Mouse (Mus musculus) limb, embryonic 15.5 days (tissue): ENCODE results near the gene Porcn. TPM values are rescaled to one million over a fixed set of nuclear protein-coding genes. Genes with fewer than 3 reads are reported as not detected.
A peak's percentile ranks its signal among the peaks of the same experiment; 100 is the strongest.

Experiments used
- ATAC-seq: fragments of 200-750 bp; cut with Nextera tagmentation; 2 replicates; pipeline ENCODE4 v1.8.0; 2017; ENCODE audit warnings: low read depth, moderate TSS enrichment; ENCODE audit not compliant: insufficient number of reproducible peaks, low FRiP score, low TSS enrichment
- H3K27ac ChIP-seq: fragments of 300-500 bp; sonication (generic); 2 replicates; pipeline ENCODE4 v1.5.1; 2015; ENCODE audit warnings: moderate library complexity, mild to moderate bottlenecking, inconsistent platforms
- H3K27me3 ChIP-seq: fragments of 300-500 bp; sonication (generic); 2 replicates; pipeline ENCODE4 v1.6.1; 2015; ENCODE audit warnings: inconsistent platforms
- H3K36me3 ChIP-seq: fragments of 300-500 bp; sonication (generic); 2 replicates; pipeline ENCODE4 v1.6.1; 2015; ENCODE audit warnings: inconsistent platforms
- H3K4me1 ChIP-seq: fragments of 300-500 bp; sonication (generic); 2 replicates; pipeline ENCODE4 v1.6.1; 2015; ENCODE audit warnings: inconsistent platforms
- H3K4me2 ChIP-seq: fragments of 300-500 bp; sonication (generic); 2 replicates; pipeline ENCODE4 v1.6.1; 2015; ENCODE audit warnings: mild to moderate bottlenecking, inconsistent platforms
- H3K4me3 ChIP-seq: fragments of 300-500 bp; sonication (generic); 2 replicates; pipeline ENCODE4 v1.5.1; 2015; ENCODE audit warnings: mild to moderate bottlenecking, inconsistent platforms
- H3K9ac ChIP-seq: fragments of 300-500 bp; sonication (generic); 2 replicates; pipeline ENCODE4 v1.6.1; 2015; ENCODE audit warnings: inconsistent platforms
- H3K9me3 ChIP-seq: fragments of 300-500 bp; sonication (generic); 2 replicates; pipeline ENCODE4 v1.6.1; 2016; ENCODE audit warnings: inconsistent platforms
- WGBS: fragments of 180-500 bp; shearing (Covaris S2); methylation state at CpG from one replicate; pipeline ENCODE4 v1.1.7; 2015; 5-methylcytosine and 5-hydroxymethylcytosine counted together
- polyA plus RNA-seq: library from polyadenylated mRNA; unstranded; fragments of >200 nt; fragmentation: Nextera tagmentation; extraction: Ambion mirVana; gene quantifications from 2 replicates; pipeline ENCODE4 v1.2.1, GENCODE M21; 2015

Porcn gene
- polyA plus RNA-seq, 1 experiment from 2014 or later, result 8.8 TPM

DNA sequence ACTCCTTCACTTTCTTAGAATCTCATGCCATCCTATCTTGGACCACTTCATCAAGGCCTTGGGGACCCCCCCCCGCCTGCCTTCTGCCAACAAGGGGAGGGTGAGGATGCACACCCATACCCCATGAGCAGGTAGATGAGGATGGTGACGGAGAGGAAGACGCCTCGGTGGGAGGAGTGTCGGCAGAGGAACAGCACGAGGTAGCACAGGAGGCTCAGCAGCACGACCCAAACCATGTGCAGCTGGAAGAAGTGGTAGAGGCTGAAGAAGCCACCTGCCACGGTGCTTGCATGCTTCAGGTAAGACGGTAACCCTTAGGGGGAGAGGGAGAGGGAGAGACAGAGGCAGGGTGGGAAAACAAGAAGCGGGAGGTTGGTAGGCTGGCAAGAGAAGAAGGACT is 2.2 kb downstream of the Porcn start:
- Histone ChIP-seq H3K36me3 (no peaks in the 10 kb centered on the region; the same call in 1 of the 2 replicates), H3K27ac (no peak overlapping the region)

DNA sequence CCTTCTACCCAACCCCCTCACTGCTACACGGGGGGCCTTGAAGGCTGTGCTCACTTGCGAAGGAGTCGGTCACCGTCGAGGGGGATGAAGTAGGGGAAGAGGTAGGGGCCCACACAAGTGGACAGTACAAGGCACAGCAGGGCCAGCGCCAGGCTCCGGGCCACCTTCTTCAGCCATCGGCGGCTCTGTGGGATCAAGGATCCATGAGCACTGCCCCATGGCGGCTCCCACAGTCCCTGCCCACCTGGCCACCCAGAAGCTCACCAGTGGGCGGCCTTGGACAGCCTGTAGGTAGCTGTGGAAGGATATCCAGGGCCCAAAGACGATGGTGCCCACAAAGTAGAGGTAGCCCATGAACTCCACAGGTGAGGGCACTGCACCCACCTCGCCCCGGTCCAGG is 3.2 kb downstream of the Porcn start:
- Histone ChIP-seq H3K4me2 (no peak overlapping the region), H3K4me1 (peaks cover 4% of the 10 kb centered on the region; the same call in 1 of the 2 replicates), H3K27ac (no peak overlapping the region), H3K4me3 (no peak overlapping the region), H3K36me3 (no peaks in the 10 kb centered on the region; the same call in 1 of the 2 replicates), H3K9me3 (no peaks in the 10 kb centered on the region), H3K27me3 (no peaks in the 10 kb centered on the region), H3K9ac (no peak overlapping the region)
- 86% methylated on average over 14 of the region's 14 CpGs for WGBS
- ATAC-seq, result no peak

More for the DNA sequence above, 2.2 kb downstream of the Porcn start:
- 73% methylated on average over 10 of the region's 10 CpGs for WGBS
- no peak for ATAC-seq
- no peaks in the 10 kb centered on the region for H3K9me3 ChIP-seq
- H3K4me1 ChIP-seq, result peaks cover 4% of the 10 kb centered on the region; the same call in 1 of the 2 replicates
- H3K27me3 ChIP-seq, result no peaks in the 10 kb centered on the region
- no peak overlapping the region for H3K4me2 ChIP-seq
- no peak overlapping the region for H3K4me3 ChIP-seq
- H3K9ac ChIP-seq, result no peak overlapping the region

DNA sequence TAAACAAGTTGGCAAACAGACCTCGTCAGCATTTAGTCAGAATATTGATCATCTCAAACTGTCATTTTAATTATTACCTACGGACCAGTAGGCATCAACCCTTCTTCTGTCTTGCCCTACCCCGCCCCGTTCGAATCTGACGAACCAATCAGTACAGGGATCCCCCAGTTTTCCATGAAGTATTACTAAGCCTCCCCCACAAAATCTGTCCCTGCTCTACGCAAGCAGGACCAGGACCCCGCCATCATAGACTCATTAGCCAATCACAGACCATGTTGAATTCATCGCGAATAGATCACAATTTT is 13.0 kb downstream of the Porcn start, which contains the start of gene Ebp:
Gene Ebp, minus strand, starts transcription at position 94 of the 305 bp plus-strand sequence.
- Histone ChIP-seq H3K27ac (peak within 1 kb of the TSS; percentile 43), H3K4me1 (no peaks in the 10 kb centered on the region), H3K36me3 (no peaks in the 10 kb centered on the region), H3K9me3 (no peaks in the 10 kb centered on the region), H3K9ac (peak within 1 kb of the TSS; percentile 55), H3K27me3 (no peaks in the 10 kb centered on the region), H3K4me2 (peak within 1 kb of the TSS; percentile 54), H3K4me3 (peak within 1 kb of the TSS; percentile 55)
- 29% methylated on average over 10 of the region's 10 CpGs for WGBS
- ATAC-seq, result no peak

DNA sequence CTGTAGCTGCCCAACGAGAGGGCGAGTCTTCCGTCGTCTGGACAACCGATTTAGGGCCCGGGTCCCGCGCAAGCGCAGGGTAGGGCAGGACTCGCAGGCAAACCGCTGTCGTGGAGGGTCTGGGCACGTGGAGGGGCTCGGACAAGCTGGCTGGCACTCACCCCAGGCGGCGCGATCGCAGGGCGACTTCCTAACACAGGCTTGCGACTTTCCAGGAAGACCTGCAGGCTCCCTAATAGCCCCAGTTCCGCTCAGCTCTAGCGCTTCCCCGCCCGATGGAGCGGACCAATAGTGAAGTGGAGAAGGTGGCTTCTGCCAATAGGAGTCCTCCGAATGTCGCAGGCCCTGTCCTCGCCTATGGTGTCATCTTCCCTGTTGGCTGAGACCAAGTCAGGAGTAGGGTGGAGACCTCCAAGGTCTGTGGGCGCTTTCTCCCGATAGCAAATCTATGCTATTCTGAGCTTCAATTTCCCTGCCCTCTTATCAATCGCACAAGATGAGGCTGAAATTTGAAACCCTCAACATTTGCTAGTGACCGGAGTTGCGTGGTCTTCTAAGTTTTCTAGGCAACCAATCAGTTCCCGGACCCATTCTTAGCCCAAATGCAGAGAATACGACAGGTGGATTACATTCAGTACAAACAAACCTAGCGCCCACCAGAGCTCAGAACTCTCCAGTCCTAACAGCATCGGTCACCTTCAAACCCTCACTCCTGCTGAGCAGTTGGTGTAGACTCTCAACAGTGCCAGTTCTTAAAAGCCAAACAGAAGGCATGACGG is 13.5 kb downstream of the Porcn start:
- H3K9me3 ChIP-seq, result no peaks in the 10 kb centered on the region
- peak overlapping the region; percentile 54 for H3K4me2 ChIP-seq
- H3K9ac ChIP-seq, result peak overlapping the region; percentile 55
- H3K4me1 ChIP-seq, result no peaks in the 10 kb centered on the region
- H3K36me3 ChIP-seq, result no peaks in the 10 kb centered on the region
- H3K27ac ChIP-seq, result peak overlapping the region; percentile 43
- ATAC-seq, result peak; percentile 96
- H3K4me3 ChIP-seq, result peak overlapping the region; percentile 55
- WGBS, result 14% methylated on average over 38 of the region's 38 CpGs
- no peaks in the 10 kb centered on the region for H3K27me3 ChIP-seq

DNA sequence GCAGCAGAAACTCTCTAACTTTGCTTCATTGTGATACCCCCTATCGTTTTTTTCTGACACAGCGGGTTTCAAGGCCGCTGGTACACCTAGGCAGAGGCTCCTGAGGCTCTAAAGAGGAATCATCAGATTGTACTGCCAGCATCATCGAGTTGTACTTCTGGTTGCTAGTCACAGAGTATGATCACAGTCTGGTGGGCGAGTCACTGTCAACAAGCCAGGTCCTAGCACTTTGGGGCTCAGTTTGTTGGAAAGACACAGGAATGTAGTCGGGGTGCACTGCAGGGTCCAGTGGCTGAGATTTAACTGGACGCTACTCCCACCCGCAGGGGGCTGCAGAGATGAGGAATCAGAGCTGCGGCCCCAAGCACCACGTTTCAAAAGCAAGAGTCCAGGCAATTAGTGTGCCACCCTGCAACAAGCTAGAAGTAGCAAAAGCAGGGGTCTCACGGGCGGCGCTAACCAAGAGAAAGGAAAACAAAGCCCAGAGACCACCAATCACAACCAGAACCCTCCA is 14.1 kb downstream of the Porcn start:
- 13% methylated on average over 13 of the region's 13 CpGs for WGBS
- H3K4me3 ChIP-seq, result peak overlapping the region; percentile 55
- H3K9me3 ChIP-seq, result no peaks in the 10 kb centered on the region
- H3K4me2 ChIP-seq, result peak overlapping the region; percentile 54
- peak overlapping the region; percentile 43 for H3K27ac ChIP-seq
- peak overlapping the region; percentile 55 for H3K9ac ChIP-seq
- no peaks in the 10 kb centered on the region for H3K36me3 ChIP-seq
- no peaks in the 10 kb centered on the region for H3K27me3 ChIP-seq
- ATAC-seq, result no peak
- no peaks in the 10 kb centered on the region for H3K4me1 ChIP-seq

DNA sequence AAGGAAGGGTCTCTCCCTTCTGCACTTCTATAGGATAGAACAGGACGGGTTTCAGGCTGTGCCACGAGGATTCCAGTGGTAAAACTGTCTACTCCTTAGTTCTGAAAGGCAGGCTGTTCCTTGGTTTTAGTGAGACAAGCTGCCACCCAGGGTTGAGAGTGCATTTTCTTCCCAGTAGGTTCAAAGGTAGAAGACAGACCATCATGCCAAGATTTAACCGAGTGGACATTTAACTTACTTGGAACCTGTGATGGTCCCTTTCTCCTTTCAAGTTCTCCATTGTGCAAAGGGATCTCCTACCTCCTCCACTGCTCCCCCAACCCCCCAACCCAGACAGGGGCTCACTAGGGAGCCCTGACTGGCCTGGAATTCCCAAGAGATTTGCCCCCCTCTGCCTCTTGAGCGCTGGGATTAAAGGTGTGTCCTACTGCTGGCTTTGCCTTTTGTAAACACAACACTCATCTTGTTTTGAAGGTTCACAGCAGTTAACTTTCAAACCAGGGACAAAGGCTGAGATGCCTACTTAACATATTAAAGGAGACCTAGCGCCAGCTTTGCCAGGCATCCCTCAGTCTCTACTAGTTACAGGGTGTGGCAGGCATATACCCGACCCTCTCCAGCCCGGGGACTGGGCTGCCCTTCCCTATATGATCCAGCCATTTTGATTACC is 23.3 kb downstream of the Porcn start:
- Histone ChIP-seq H3K27ac (no peak overlapping the region), H3K9ac (no peak overlapping the region), H3K27me3 (no peaks in the 10 kb centered on the region), H3K4me2 (no peak overlapping the region), H3K36me3 (no peaks in the 10 kb centered on the region), H3K4me3 (no peak overlapping the region), H3K9me3 (no peaks in the 10 kb centered on the region), H3K4me1 (no peaks in the 10 kb centered on the region)
- WGBS, result 23% methylated on average over 7 of the region's 7 CpGs
- no peak for ATAC-seq

DNA sequence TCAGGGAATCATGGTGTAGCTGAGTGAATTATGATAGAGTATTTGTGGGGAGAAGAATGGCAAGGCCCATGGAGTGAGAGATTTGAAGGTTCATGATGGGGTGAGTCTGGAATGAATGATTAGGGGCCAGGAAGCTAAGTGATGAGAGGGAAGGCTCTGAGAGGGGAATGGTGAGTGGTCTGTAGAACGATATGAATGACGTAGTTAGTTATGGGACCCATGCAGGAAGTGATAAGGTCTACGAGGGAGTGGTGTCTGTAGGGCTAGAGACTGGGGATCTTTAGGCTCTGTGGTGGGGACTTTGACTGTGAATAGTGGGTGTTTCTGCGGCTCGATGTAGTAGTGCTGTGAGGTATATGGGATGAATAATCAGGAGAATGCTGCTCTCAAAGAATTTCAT is 26.7 kb downstream of the Porcn start:
- 86% methylated on average over 5 of the region's 5 CpGs for WGBS
- no peak for ATAC-seq
- no peaks in the 10 kb centered on the region for H3K36me3 ChIP-seq

DNA sequence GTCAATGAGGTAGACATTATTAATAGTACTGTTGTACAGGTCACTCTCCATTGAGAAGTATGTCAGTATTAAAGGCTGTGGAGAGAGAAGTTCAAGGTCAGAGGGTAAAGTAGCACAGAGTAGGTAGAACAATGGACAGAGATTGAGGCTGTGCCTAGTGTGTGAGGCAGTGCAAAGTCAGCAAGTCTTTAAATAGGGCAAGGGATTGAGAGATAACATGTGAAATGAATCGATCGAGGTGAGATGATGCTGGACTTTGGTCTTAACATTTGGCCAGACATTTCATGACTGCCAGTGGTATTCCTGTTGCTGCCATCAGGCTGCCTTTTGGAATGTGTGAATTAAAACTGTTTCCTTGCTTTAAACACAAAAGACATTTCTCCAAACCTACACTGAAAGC is 27.5 kb downstream of the Porcn start:
- WGBS, result 84% methylated on average over 2 of the region's 2 CpGs
- Histone ChIP-seq H3K36me3 (no peaks in the 10 kb centered on the region), H3K27me3 (no peaks in the 10 kb centered on the region), H3K4me3 (no peak overlapping the region), H3K4me2 (no peak overlapping the region), H3K4me1 (0 out of 2 replicates have a peak, but pooled peaks cover 3% of the 10 kb centered on the region), H3K9ac (no peak overlapping the region), H3K27ac (no peak overlapping the region), H3K9me3 (no peaks in the 10 kb centered on the region)
- no peak for ATAC-seq

More for the DNA sequence above, 26.7 kb downstream of the Porcn start:
- H3K9ac ChIP-seq, result no peak overlapping the region
- no peaks in the 10 kb centered on the region for H3K27me3 ChIP-seq
- H3K4me1 ChIP-seq, result 0 out of 2 replicates have a peak, but pooled peaks cover 3% of the 10 kb centered on the region
- H3K27ac ChIP-seq, result no peak overlapping the region
- H3K9me3 ChIP-seq, result no peaks in the 10 kb centered on the region
- no peak overlapping the region for H3K4me2 ChIP-seq
- no peak overlapping the region for H3K4me3 ChIP-seq

DNA sequence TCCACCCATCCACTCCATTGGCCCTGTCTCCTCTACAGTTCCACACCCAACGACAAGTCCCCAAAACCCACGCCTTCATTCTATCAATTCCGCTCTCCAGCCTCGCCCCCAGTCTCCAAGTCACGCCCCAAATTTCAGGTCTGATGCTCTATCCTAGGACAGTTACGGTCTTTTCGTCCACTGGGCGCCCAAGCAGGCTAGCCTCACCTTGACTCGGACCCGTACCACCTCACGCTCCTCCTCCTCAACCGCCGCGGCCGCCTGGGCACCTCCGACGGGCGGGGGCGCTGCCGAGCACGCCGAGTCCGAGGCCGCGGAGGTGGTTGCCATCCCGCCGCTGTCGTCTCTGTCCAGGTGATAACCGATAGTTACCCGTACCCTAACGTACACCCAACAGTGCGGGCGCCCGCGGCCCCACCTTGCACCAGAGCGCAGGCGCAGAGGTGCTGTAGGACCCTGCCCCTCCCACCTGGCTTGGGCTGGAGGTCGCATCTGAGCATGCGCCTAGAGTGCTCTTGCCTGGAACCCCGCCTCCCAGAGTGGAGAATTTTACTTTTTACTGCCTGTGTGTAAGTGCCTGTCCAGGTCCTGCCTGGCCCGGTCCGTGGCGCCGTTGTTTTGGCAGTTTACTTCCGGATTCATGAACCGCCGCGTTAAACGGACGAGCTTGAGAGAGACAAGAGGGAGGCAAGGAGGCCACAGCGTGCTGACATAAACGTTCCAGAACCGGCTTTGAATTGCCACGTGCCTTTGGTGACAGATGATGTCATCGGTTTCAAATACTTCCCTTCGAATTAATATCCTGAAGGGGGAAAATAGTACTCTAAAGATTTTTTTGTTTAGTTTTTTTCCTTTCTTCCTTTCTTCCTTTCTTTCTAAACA is 30.6 kb downstream of the Porcn start, which contains the start of gene Tbc1d25:
Gene Tbc1d25, minus strand, starts transcription at position 678 of the 882 bp plus-strand sequence.
- H3K9me3 ChIP-seq, result no peaks in the 10 kb centered on the region
- H3K4me2 ChIP-seq, result peak within 1 kb of the TSS; percentile 51
- H3K27ac ChIP-seq, result peak within 1 kb of the TSS; percentile 59
- WGBS, result 16% methylated on average over 54 of the region's 56 CpGs
- H3K4me1 ChIP-seq, result 0 out of 2 replicates have a peak, but pooled peaks cover 3% of the 10 kb centered on the region
- H3K4me3 ChIP-seq, result peak within 1 kb of the TSS; percentile 60
- H3K27me3 ChIP-seq, result no peaks in the 10 kb centered on the region
- peak within 1 kb of the TSS; percentile 39; the same call in 1 of the 2 replicates for H3K9ac ChIP-seq
- ATAC-seq, result peak; percentile 91
- H3K36me3 ChIP-seq, result no peaks in the 10 kb centered on the region

DNA sequence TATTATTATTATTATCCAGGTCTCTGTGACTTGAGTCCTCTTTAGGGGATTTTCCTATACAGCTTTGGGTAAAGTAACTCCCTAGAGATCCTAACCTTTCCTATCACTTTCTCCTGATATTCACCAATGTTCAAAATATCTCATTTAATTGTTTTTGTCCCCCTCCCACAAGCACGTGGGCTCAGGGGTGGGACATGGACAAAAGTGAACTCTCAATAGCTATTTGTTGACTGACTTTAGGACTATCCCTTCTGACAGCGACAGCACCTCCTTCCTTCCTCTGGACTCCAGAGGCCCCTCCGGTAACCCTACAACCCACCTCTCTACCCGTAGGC is 31.2 kb downstream of the Porcn start:
- no peak for ATAC-seq
- 28% methylated on average over 4 of the region's 4 CpGs for WGBS
- Histone ChIP-seq H3K9ac (no peak overlapping the region), H3K4me3 (peak overlapping the region; percentile 60), H3K27me3 (no peaks in the 10 kb centered on the region), H3K36me3 (no peaks in the 10 kb centered on the region), H3K9me3 (no peaks in the 10 kb centered on the region), H3K27ac (no peak overlapping the region), H3K4me2 (peak overlapping the region; percentile 51), H3K4me1 (0 out of 2 replicates have a peak, but pooled peaks cover 3% of the 10 kb centered on the region)
